Mouse (Mus musculus): ENCODE data around the gene Uvrag. TPM values are rescaled to one million over a fixed set of nuclear protein-coding genes. Genes with fewer than 3 reads are reported as not detected.

The Uvrag gene
- polyA plus RNA-seq, 1 experiment: 11.5 TPM

GRCm38 (mm10) chr7:99156737-99157136 is 15.8 kb upstream of the Uvrag start:
- peaks cover 5% of the 10 kb centered on the region; the same call in 1 of the 2 replicates for H3K4me1 ChIP-seq (ENCODE audit: control insufficient read depth, insufficient read depth, insufficient read length, low read length)
- H3K4me3 ChIP-seq (ENCODE audit: insufficient read depth, low read depth, low read length): no peak overlapping the region
- H3K27ac ChIP-seq (replicated peaks; ENCODE audit: low read depth, low read length): no peak overlapping the region

DNA sequence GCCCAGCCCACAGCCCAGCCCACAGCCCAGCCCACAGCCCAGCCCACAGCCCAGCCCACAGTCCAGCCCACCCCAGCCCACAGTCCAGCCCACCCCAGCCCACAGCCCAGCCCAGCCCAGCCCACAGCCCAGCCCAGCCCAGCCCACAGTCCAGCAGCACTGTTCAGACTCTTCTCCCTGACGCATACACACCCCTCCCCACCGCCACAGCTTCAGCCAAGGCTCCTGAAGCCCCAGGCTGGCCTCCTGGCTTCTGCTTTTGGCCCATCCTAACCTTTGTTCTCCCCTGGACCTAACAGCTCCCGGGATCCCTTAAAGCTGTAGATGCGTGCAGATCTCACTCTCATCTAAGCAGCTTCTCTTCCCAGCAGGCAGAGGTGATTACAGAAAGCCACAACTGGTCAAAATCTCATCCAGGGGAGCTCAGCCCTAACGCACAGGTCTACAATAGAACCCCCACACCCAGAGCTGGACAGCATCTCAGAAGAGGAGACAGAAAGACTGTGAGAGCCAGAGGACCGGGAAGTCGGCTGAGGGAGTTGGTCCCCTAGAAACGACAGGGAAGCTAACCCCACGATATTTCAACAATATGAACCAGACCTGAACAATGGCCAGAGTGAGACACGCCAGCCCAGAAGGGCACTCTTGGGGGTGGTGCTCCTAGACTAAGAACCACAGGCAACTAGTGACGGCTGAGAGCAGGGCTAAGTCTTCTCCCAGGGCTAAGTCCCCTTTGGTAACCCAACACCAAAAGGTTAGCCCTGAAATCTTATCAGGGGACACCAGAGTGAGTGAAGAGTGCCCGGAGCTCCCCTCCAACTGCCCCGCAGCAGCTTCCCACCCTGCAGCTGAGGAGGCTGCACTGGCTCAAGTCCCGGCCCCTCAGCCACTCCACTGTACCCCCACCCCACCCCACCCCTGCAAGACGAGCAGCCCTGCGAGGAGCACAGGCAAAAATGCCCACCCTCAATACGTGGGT is 14.7 kb upstream of the Uvrag start:
- Histone ChIP-seq H3K4me1 (ENCODE audit: control insufficient read depth, insufficient read depth, insufficient read length, low read length) (no peaks in the 10 kb centered on the region), H3K4me3 (ENCODE audit: insufficient read depth, low read depth, low read length) (no peak overlapping the region), H3K27ac (replicated peaks; ENCODE audit: low read depth, low read length) (no peak overlapping the region)

- Histone ChIP-seq H3K27ac (replicated peaks; ENCODE audit: low read depth, low read length) (no peak overlapping the region), H3K4me1 (ENCODE audit: control insufficient read depth, insufficient read depth, insufficient read length, low read length) (no peaks in the 10 kb centered on the region), H3K4me3 (ENCODE audit: insufficient read depth, low read depth, low read length) (no peak overlapping the region)
These were observed 13.8 kb upstream of the Uvrag start for GRCm38 (mm10) chr7:99154648-99155151.

DNA sequence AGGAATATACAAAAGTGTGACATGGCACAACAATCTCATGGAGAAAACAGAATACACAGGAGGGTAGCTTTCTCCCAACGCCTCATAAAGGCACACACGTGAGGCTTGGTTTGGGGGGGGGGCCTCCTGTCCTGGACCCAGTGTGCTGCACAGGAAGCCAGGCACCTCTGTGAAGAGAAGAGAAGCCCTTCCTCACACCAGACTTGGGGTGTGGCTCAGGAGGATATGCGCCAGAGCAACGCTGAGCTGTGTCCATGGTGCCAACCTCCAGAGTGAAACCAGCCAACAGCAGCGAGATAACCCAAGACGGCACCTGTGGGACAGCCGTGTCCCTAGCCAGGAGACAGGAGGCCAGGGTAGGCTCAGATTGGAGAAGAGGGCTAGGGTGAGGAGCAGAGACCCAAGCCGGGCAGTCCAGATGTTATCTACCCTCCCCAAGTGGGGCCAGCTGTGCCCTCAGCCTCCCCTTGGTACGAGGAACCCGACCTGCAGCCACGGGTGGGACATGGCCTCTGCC is 12.8 kb upstream of the Uvrag start:
- H3K4me1 ChIP-seq (ENCODE audit: control insufficient read depth, insufficient read depth, insufficient read length, low read length): no peaks in the 10 kb centered on the region
- H3K27ac ChIP-seq (replicated peaks; ENCODE audit: low read depth, low read length): no peak overlapping the region
- no peak overlapping the region for H3K4me3 ChIP-seq (ENCODE audit: insufficient read depth, low read depth, low read length)

DNA sequence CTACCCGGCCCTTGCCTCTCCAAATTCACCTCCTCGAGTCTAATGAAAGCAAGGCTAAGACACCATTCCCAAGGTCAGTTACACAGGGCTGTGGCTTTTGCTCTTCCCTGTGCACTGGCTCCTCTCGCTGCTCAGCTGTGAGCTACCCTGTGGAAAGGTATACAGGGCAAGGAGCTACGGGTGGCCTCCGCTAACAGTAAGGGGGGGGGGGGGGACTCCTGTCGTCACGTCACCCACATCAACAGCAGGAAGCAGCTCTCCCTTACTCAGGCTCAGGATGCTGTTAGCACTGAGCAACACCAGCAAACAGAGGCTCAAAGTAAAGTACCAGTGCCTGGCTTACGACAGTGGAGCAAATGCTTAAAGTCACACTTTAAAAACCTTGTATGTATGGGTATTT is 11.8 kb upstream of the Uvrag start:
- Histone ChIP-seq H3K4me1 (ENCODE audit: control insufficient read depth, insufficient read depth, insufficient read length, low read length) (no peaks in the 10 kb centered on the region), H3K4me3 (ENCODE audit: insufficient read depth, low read depth, low read length) (no peak overlapping the region), H3K27ac (replicated peaks; ENCODE audit: low read depth, low read length) (no peak overlapping the region)

DNA sequence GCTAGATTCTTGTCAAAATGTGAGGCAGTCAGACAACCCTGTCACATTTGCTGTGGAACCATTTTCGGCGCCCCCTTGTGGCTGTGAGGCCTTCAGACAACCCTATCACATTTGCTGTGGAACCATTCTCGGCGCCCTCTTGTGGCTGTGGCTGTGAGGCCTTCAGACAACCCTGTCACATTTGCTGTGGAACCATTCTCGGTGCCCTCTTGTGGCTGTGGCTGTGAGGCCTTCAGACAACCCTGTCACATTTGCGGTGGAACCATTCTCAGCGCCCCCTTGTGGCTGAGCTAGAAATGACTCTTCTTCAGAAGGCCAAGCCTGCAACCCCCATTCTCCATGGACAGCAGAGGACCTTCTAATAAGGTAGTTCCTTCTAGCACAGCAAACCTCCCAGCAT is 10.4 kb upstream of the Uvrag start:
- H3K27ac ChIP-seq (replicated peaks; ENCODE audit: low read depth, low read length): no peak overlapping the region
- no peak overlapping the region for H3K4me3 ChIP-seq (ENCODE audit: insufficient read depth, low read depth, low read length)
- H3K4me1 ChIP-seq (ENCODE audit: control insufficient read depth, insufficient read depth, insufficient read length, low read length): no peaks in the 10 kb centered on the region

GRCm38 (mm10) chr7:99149017-99149416 is 8.1 kb upstream of the Uvrag start:
- no peaks in the 10 kb centered on the region; the same call in 1 of the 2 replicates for H3K4me1 ChIP-seq (ENCODE audit: control insufficient read depth, insufficient read depth, insufficient read length, low read length)
- H3K27ac ChIP-seq (replicated peaks; ENCODE audit: low read depth, low read length): no peak overlapping the region
- no peak overlapping the region for H3K4me3 ChIP-seq (ENCODE audit: insufficient read depth, low read depth, low read length)

DNA sequence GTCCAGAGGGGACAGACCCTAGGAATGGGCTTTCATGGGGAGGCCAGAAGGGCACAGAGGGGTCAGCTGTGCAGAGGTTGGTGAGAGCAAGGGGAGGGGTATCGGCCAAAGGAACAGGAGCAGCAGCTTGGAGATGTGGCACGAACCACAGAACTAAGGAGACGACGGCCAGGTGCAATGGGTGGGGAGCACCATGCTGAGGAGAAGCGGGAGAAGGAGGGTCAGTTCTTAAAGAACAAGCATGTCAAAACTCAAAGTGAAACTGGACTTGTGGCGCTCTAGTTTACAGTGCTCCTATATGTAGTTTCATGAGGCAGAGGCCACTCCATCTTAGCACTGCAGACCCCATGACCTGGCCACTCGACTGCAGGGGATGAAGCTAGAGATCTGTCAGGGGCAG is 6.6 kb upstream of the Uvrag start:
- Histone ChIP-seq H3K4me3 (ENCODE audit: insufficient read depth, low read depth, low read length) (no peak overlapping the region), H3K27ac (replicated peaks; ENCODE audit: low read depth, low read length) (no peak overlapping the region), H3K4me1 (ENCODE audit: control insufficient read depth, insufficient read depth, insufficient read length, low read length) (no peaks in the 10 kb centered on the region; the same call in 1 of the 2 replicates)

DNA sequence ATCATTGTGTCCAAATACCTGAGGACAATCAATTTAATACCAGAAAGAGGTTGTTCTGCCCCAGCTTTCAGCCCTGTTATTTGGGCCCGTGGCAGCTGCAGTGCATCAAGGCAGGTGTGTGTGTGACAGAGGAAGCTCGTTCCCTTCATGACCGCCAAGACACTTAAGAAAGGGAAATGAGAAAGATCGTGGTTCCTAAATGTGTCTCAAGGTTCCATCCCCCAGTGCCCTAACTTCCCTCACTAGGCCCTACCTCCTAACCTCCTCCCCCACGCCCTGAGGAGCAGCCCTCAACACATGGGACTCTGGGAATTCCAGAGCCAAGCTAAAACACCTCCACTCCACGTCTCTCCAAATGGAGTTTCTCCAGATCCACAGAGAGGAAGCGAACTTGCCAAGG is 6.0 kb upstream of the Uvrag start:
- Histone ChIP-seq H3K27ac (replicated peaks; ENCODE audit: low read depth, low read length) (no peak overlapping the region), H3K4me3 (ENCODE audit: insufficient read depth, low read depth, low read length) (no peak overlapping the region), H3K4me1 (ENCODE audit: control insufficient read depth, insufficient read depth, insufficient read length, low read length) (no peaks in the 10 kb centered on the region; the same call in 1 of the 2 replicates)

- no peak overlapping the region for H3K4me3 ChIP-seq (ENCODE audit: insufficient read depth, low read depth, low read length)
- no peaks in the 10 kb centered on the region; the same call in 1 of the 2 replicates for H3K4me1 ChIP-seq (ENCODE audit: control insufficient read depth, insufficient read depth, insufficient read length, low read length)
- peak overlapping the region; percentile 31; the same call in 1 of the 2 replicates for H3K27ac ChIP-seq (replicated peaks; ENCODE audit: low read depth, low read length)
These were observed 5.1 kb upstream of the Uvrag start for GRCm38 (mm10) chr7:99146011-99146410.

DNA sequence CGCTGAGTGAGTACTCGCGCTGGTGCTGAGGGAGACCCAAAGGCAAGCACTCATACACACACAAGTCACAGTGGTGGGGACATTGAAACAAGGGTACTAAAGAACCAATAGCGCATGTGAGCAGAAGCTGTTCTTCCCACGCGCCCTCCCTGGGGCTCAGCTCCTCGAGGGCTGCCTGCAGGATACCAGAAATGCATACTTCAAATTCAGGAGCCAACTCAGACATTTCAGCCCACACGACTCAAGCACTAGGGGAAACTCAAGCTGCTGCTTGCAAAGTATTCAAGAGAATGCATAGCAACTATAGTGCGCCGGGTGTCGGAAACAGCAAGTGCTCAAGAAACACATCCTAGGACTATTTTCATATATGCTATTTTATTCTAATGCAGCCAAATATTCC is 3.7 kb upstream of the Uvrag start:
- H3K4me3 ChIP-seq (ENCODE audit: insufficient read depth, low read depth, low read length): no peak overlapping the region
- H3K27ac ChIP-seq (replicated peaks; ENCODE audit: low read depth, low read length): no peak overlapping the region
- H3K4me1 ChIP-seq (ENCODE audit: control insufficient read depth, insufficient read depth, insufficient read length, low read length): no peaks in the 10 kb centered on the region; the same call in 1 of the 2 replicates

DNA sequence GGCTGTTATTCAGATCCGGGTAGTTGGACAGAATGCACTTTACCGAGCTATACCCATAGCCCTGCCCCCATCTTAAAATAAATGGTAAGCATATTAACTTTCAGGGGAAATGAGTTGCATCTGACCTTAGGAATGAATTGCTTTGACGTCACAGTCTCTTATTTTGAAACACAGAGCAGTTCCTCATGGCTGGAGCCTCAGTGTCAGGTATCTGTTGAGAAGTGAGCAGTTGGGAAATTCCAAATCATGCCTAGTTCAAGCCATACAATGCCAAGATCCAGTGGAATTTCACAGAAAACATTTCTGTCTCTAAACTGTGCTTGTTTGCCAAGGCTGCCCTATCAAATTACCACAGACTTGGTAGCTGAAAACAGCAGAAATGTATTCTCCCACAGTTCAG is 2.3 kb upstream of the Uvrag start:
- Histone ChIP-seq H3K4me1 (ENCODE audit: control insufficient read depth, insufficient read depth, insufficient read length, low read length) (no peaks in the 10 kb centered on the region; the same call in 1 of the 2 replicates), H3K27ac (replicated peaks; ENCODE audit: low read depth, low read length) (no peak overlapping the region), H3K4me3 (ENCODE audit: insufficient read depth, low read depth, low read length) (no peak overlapping the region)

- H3K27ac ChIP-seq (replicated peaks; ENCODE audit: low read depth, low read length): no peak overlapping the region
- H3K4me3 ChIP-seq (ENCODE audit: insufficient read depth, low read depth, low read length): peak overlapping the region; percentile 56
- no peaks in the 10 kb centered on the region; the same call in none of the 2 replicates for H3K4me1 ChIP-seq (ENCODE audit: control insufficient read depth, insufficient read depth, insufficient read length, low read length)
These were observed 1.1 kb upstream of the Uvrag start for GRCm38 (mm10) chr7:99141919-99142606.

- Histone ChIP-seq H3K4me1 (ENCODE audit: control insufficient read depth, insufficient read depth, insufficient read length, low read length) (peaks cover 6% of the 10 kb centered on the region), H3K27ac (replicated peaks; ENCODE audit: low read depth, low read length) (peak overlapping the region; percentile 64), H3K4me3 (ENCODE audit: insufficient read depth, low read depth, low read length) (peak overlapping the region; percentile 86)
These were observed 430 bp downstream of the Uvrag start for GRCm38 (mm10) chr7:99140511-99140910.

DNA sequence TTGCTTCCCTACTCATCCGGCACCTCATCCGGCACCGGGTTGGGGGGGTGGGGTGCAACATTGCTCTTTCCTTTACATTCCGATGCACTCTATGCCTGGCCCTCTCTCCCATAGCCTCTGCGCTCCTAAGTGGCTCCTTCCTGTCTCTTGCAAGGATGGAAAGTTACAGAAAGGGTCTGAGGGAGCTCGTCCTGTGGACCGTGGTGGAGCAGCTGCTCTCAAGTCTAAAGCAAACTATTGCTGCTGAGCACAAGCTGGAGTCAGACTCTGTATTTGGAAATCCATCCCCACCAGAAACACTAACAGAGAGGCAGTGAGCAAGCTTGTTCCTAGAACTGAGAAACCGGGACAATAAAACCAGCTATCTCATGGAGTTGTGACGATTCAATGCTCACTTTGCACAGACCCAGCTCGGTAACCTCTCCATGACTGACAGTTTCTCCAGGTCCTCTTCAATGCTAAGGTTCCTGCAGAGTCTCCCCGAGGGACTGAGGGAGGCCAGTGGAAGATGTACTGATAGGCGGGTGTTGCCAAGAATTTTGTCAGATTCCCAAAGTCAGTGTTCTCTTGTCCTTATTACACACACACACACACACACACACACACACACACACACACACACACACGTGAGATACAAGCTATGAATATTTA is 975 bp downstream of the Uvrag start:
- H3K4me1 ChIP-seq (ENCODE audit: control insufficient read depth, insufficient read depth, insufficient read length, low read length): peaks cover 6% of the 10 kb centered on the region
- peak overlapping the region; percentile 64 for H3K27ac ChIP-seq (replicated peaks; ENCODE audit: low read depth, low read length)
- peak overlapping the region; percentile 86 for H3K4me3 ChIP-seq (ENCODE audit: insufficient read depth, low read depth, low read length)

Data from brown adipose tissue, adult 24 weeks (tissue).